Mouse (Mus musculus): ENCODE data around the gene Celsr3. TPM values are rescaled to one million over a fixed set of nuclear protein-coding genes. Genes with fewer than 3 reads are reported as not detected.

Celsr3 gene
- total RNA-seq (2021): 10 to 100 TPM; 65.1 to 75.0 TPM
- long read RNA-seq, experiment 1, partial matches to known transcripts: 33 of 43 reads
- long read RNA-seq, experiment 1, other reads (novel, unspliced or antisense): 10 of 43 reads
- long read RNA-seq, experiment 2, partial matches to known transcripts: 22 of 32 reads
- long read RNA-seq, experiment 2, other reads (novel, unspliced or antisense): 10 of 32 reads

- DNase-seq (ENCODE audit: extremely low spot score in 1 of 2, low spot score in 2 of 2): peak; percentile 89 to 91
- intact Hi-C loops (cut with DNase I): no loop called here
- Histone ChIP-seq H3K4me3 (peak within 1 kb of the TSS; percentile 62), H3K27ac (peak within 1 kb of the TSS; percentile 82)
- no peak for TF ChIP-seq CTCF (IDR thresholded peaks at IDR 0.05)
Observed at GRCm38 (mm10) chr9:108825820-108826699, at the start of gene Celsr3. TSS of gene Celsr3 (plus strand) at chr9:108826320.

- Histone ChIP-seq H3K4me3 (no peak overlapping the region), H3K27ac (no peak overlapping the region)
- no peak for DNase-seq (ENCODE audit: extremely low spot score in 1 of 2, low spot score in 2 of 2)
- TF ChIP-seq CTCF (IDR thresholded peaks at IDR 0.05): no peak
- intact Hi-C loops (cut with DNase I): no loop called here
Observed at GRCm38 (mm10) chr9:108776614-108777013, 49.5 kb upstream of the Celsr3 start.

GRCm38 (mm10) chr9:108777276-108777675 is 48.8 kb upstream of the Celsr3 start:
- no peak overlapping the region for H3K27ac ChIP-seq
- intact Hi-C loops (cut with DNase I): no loop called here
- H3K4me3 ChIP-seq: no peak overlapping the region
- DNase-seq (ENCODE audit: extremely low spot score in 1 of 2, low spot score in 2 of 2): no peak
- no peak for TF ChIP-seq CTCF (IDR thresholded peaks at IDR 0.05)

GRCm38 (mm10) chr9:108780959-108781358 is 45.2 kb upstream of the Celsr3 start:
- no peak for DNase-seq (ENCODE audit: extremely low spot score in 1 of 2, low spot score in 2 of 2)
- H3K27ac ChIP-seq: no peak overlapping the region
- intact Hi-C loops (cut with DNase I): no loop called here
- no peak overlapping the region for H3K4me3 ChIP-seq
- no peak for TF ChIP-seq CTCF (IDR thresholded peaks at IDR 0.05)

GRCm38 (mm10) chr9:108781891-108782290 is 44.2 kb upstream of the Celsr3 start:
- Histone ChIP-seq H3K4me3 (no peak overlapping the region), H3K27ac (no peak overlapping the region)
- no peak for TF ChIP-seq CTCF (IDR thresholded peaks at IDR 0.05)
- intact Hi-C loops (cut with DNase I): no loop called here
- no peak for DNase-seq (ENCODE audit: extremely low spot score in 1 of 2, low spot score in 2 of 2)

- H3K27ac ChIP-seq: peak overlapping the region; percentile 98
- no peak for DNase-seq (ENCODE audit: extremely low spot score in 1 of 2, low spot score in 2 of 2)
- H3K4me3 ChIP-seq: peak overlapping the region; percentile 98
- intact Hi-C loops (cut with DNase I): no loop called here
- no peak for TF ChIP-seq CTCF (IDR thresholded peaks at IDR 0.05)
Observed at GRCm38 (mm10) chr9:108782836-108783547, 43.1 kb upstream of the Celsr3 start.

- TF ChIP-seq CTCF (IDR thresholded peaks at IDR 0.05): no peak
- DNase-seq (ENCODE audit: extremely low spot score in 1 of 2, low spot score in 2 of 2): peak; percentile 96
- intact Hi-C loops (cut with DNase I): no loop called here
- peak within 1 kb of the TSS; percentile 98 for H3K4me3 ChIP-seq
- H3K27ac ChIP-seq: peak within 1 kb of the TSS; percentile 98
Observed at GRCm38 (mm10) chr9:108783548-108784463, 42.3 kb upstream of the Celsr3 start, which contains the start of gene Ip6k2. TSS of gene Ip6k2 (plus strand) at chr9:108783796.

GRCm38 (mm10) chr9:108785416-108785815 is 40.7 kb upstream of the Celsr3 start:
- intact Hi-C loops (cut with DNase I): no loop called here
- Histone ChIP-seq H3K4me3 (peak overlapping the region; percentile 98), H3K27ac (no peak overlapping the region)
- no peak for DNase-seq (ENCODE audit: extremely low spot score in 1 of 2, low spot score in 2 of 2)
- TF ChIP-seq CTCF (IDR thresholded peaks at IDR 0.05): no peak

GRCm38 (mm10) chr9:108786494-108786893 is 39.6 kb upstream of the Celsr3 start:
- H3K27ac ChIP-seq: no peak overlapping the region
- no peak for DNase-seq (ENCODE audit: extremely low spot score in 1 of 2, low spot score in 2 of 2)
- TF ChIP-seq CTCF (IDR thresholded peaks at IDR 0.05): no peak
- H3K4me3 ChIP-seq: peak overlapping the region; percentile 4; the same call in 1 of the 2 replicates
- intact Hi-C loops (cut with DNase I): no loop called here

GRCm38 (mm10) chr9:108787080-108787479 is 39.0 kb upstream of the Celsr3 start:
- no peak for TF ChIP-seq CTCF (IDR thresholded peaks at IDR 0.05)
- intact Hi-C loops (cut with DNase I): no loop called here
- H3K27ac ChIP-seq: no peak overlapping the region
- no peak for DNase-seq (ENCODE audit: extremely low spot score in 1 of 2, low spot score in 2 of 2)
- no peak overlapping the region for H3K4me3 ChIP-seq

- H3K4me3 ChIP-seq: no peak overlapping the region
- no peak for TF ChIP-seq CTCF (IDR thresholded peaks at IDR 0.05)
- intact Hi-C loops (cut with DNase I): no loop called here
- no peak overlapping the region for H3K27ac ChIP-seq
- no peak for DNase-seq (ENCODE audit: extremely low spot score in 1 of 2, low spot score in 2 of 2)
Observed at GRCm38 (mm10) chr9:108788713-108789112, 37.4 kb upstream of the Celsr3 start.

Data from left cerebral cortex, adult 2 months (tissue).